Mouse (Mus musculus) embryonic facial prominence, embryonic 12.5 days (tissue): ENCODE data around the gene Wnk4. TPM values are rescaled to one million over a fixed set of nuclear protein-coding genes. Genes with fewer than 3 reads are reported as not detected.
A peak's percentile ranks its signal among the peaks of the same experiment; 100 is the strongest.
"Not testable (repeated sequence)": the region's sequence is repeated elsewhere in the genome, so short reads cannot be mapped to it uniquely, and the experiment has no call there.

Experiments
- ATAC-seq: fragments of 200-750 bp; cut with Nextera tagmentation; 2 replicates; pipeline ENCODE4 v1.8.0; 2017; ENCODE audit not compliant: insufficient number of reproducible peaks, insufficient read depth, low FRiP score, low TSS enrichment
- H3K27ac ChIP-seq: fragments of 300-500 bp; sonication (generic); 2 replicates; pipeline ENCODE4 v1.5.1; 2016; ENCODE audit warnings: mild to moderate bottlenecking
- H3K27me3 ChIP-seq: fragments of 300-500 bp; sonication (generic); 2 replicates; pipeline ENCODE4 v1.6.1; 2016; ENCODE audit warnings: mild to moderate bottlenecking, moderate library complexity
- H3K36me3 ChIP-seq: fragments of 300-500 bp; sonication (generic); 2 replicates; pipeline ENCODE4 v1.6.1; 2016; ENCODE audit warnings: mild to moderate bottlenecking
- H3K4me1 ChIP-seq: fragments of 300-500 bp; sonication (generic); 2 replicates; pipeline ENCODE4 v1.6.1; 2016
- H3K4me2 ChIP-seq: fragments of 300-500 bp; sonication (generic); replicated peaks from 2 replicates; pipeline ENCODE4 v1.6.1; 2016; ENCODE audit warnings: mild to moderate bottlenecking, moderate library complexity
- H3K4me3 ChIP-seq: fragments of 300-500 bp; sonication (generic); 2 replicates; pipeline ENCODE4 v1.5.1; 2016; ENCODE audit warnings: mild to moderate bottlenecking
- H3K9ac ChIP-seq: fragments of 300-500 bp; sonication (generic); 2 replicates; pipeline ENCODE4 v1.6.1; 2016; ENCODE audit warnings: mild to moderate bottlenecking, moderate library complexity
- H3K9me3 ChIP-seq: fragments of 300-500 bp; sonication (generic); 2 replicates; pipeline ENCODE4 v1.6.1; 2016; ENCODE audit warnings: mild to moderate bottlenecking, moderate library complexity
- WGBS: fragments of 180-500 bp; shearing (Covaris S2); methylation state at CpG from one replicate; pipeline ENCODE4 v1.1.7; 2016; 5-methylcytosine and 5-hydroxymethylcytosine counted together
- polyA plus RNA-seq: library from polyadenylated mRNA; unstranded; fragments of >200 nt; fragmentation: Nextera tagmentation; extraction: Ambion mirVana; gene quantifications from 2 replicates; pipeline ENCODE4 v1.2.1, GENCODE M21; 2016

Gene Wnk4
- polyA plus RNA-seq, 1 experiment from 2014 or later: 8.0 TPM

DNA sequence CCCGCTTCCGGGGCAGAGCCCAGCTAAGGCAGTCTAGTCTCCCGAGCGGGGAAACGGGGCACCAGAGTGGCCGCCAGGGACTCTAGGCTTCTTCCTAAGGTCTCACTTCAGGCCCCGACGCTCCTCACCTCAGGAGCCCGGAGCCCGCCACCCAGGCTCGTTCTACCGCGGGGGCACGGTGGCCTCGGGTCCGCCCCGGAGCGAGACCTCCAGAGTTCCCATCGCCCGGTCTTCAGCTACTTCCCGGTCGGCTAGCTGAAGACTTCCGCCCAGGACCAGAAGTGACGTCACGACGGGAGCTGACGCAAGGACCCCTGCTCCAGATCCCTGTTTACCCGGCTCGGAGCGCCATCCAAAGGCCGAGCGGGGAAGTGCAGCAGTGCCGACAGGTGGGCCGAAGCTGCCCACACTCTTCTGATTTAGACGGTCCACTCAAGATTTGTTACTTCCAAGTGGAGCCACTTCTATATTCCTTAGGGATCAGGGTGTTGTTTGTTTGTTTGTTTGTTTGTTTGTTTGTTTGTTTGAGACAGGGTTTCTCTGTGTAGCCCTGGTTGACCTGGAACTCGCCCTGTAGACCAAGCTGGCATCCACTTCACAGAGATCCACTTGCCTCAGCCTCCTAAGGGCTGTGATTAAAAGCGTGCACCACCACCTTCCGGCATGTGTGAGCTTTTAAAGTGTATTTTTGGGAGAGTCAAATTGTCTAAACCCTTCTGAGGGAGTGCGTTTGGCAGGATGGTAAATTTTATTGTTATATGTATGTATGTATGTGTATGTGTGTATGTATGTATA is 41.8 kb downstream of the Wnk4 start, which contains the start of gene Becn1:
Becn1 (minus strand) TSS at position 283 of the 795 bp plus-strand sequence.
- WGBS: 6% methylated on average over 39 of the region's 39 CpGs
- peak within 1 kb of the TSS; percentile 77 for H3K9ac ChIP-seq
- H3K4me2 ChIP-seq: peak within 1 kb of the TSS; percentile 96
- no peaks in the 10 kb centered on the region for H3K27me3 ChIP-seq
- H3K36me3 ChIP-seq: peaks cover 13% of the 10 kb centered on the region
- H3K27ac ChIP-seq: no peak within 1 kb of the TSS
- H3K9me3 ChIP-seq: no peaks in the 10 kb centered on the region
- peak; percentile 77; the same call in 1 of the 2 replicates for ATAC-seq
- peaks cover 13% of the 10 kb centered on the region for H3K4me1 ChIP-seq
- H3K4me3 ChIP-seq: peak within 1 kb of the TSS; percentile 92

DNA sequence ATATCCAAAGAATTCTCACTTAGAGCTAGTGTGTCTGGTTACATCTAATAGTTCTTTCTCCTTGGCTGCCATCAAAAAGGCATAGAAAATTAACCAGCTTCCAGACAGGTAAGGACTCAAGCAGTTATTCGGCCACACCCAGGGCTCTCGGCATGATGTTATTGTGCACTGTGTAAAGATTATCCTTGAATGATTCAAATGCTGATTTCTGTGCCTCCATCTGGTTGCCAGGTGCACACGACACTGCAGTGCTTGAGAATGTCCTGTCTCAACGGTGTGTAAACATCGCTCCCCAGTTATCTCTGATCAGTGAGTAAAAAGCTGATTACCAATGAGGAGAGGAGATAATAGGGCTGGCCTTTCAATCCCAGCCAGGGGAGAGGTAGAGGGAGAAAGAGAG is 47.4 kb downstream of the Wnk4 start:
- H3K27me3 ChIP-seq: no peaks in the 10 kb centered on the region
- no peaks in the 10 kb centered on the region for H3K9me3 ChIP-seq
- H3K9ac ChIP-seq: no peak overlapping the region
- no peak overlapping the region for H3K4me2 ChIP-seq
- H3K4me1 ChIP-seq: no peaks in the 10 kb centered on the region
- 43% methylated on average over 5 of the region's 5 CpGs for WGBS
- no peak overlapping the region for H3K4me3 ChIP-seq
- ATAC-seq: no peak
- no peak overlapping the region for H3K27ac ChIP-seq
- no peaks in the 10 kb centered on the region for H3K36me3 ChIP-seq

DNA sequence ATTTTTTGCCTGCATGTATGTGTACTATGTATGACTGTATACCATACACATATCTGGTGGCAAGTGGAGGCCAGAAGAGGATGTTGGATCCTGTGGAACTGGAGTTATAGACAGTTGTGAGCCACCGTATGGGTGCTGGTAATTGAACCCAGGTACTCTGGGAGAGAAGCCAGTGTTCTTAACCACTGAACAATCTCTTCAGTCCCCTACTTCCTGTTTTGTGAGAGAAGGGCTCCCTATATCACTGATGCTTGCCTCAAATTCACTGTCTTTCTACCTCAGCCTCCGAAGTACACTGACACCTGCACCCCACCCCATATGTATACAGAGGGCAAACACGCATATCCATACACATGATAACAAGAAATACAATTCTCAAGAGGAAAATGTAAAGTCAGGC is 50.7 kb downstream of the Wnk4 start:
- H3K4me1 ChIP-seq: no peaks in the 10 kb centered on the region
- H3K27me3 ChIP-seq: no peaks in the 10 kb centered on the region
- no peak for ATAC-seq
- no peak overlapping the region for H3K27ac ChIP-seq
- H3K4me3 ChIP-seq: no peak overlapping the region
- H3K9ac ChIP-seq: no peak overlapping the region
- H3K4me2 ChIP-seq: no peak overlapping the region
- WGBS: 79% methylated on average over 3 of the region's 3 CpGs
- H3K36me3 ChIP-seq: no peaks in the 10 kb centered on the region
- no peaks in the 10 kb centered on the region for H3K9me3 ChIP-seq

DNA sequence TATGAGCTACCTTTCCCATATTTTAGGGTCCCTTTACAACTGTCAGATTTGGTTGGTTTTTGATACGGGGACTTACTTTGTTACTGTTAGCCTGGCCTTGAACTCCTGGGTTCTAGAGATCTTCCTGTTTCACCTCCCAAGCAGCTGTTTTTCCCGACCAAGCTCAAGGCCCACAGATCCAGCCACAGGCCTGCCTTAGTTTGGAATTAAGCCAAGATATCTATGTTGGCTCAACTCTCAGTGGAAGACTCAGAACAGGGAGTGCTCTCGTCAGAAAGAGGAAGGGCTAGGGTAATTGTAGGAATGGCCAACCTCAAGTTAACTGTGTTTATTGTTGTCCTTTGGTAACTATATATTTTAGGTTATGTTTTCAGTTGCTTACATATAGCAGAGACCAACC is 51.8 kb downstream of the Wnk4 start:
- Histone ChIP-seq H3K4me3 (no peak overlapping the region), H3K9me3 (no peaks in the 10 kb centered on the region), H3K4me1 (peaks cover 6% of the 10 kb centered on the region), H3K4me2 (no peak overlapping the region), H3K27me3 (no peaks in the 10 kb centered on the region), H3K36me3 (no peaks in the 10 kb centered on the region), H3K27ac (no peak overlapping the region), H3K9ac (no peak overlapping the region)
- 78% methylated on average over 3 of the region's 3 CpGs for WGBS
- no peak for ATAC-seq

DNA sequence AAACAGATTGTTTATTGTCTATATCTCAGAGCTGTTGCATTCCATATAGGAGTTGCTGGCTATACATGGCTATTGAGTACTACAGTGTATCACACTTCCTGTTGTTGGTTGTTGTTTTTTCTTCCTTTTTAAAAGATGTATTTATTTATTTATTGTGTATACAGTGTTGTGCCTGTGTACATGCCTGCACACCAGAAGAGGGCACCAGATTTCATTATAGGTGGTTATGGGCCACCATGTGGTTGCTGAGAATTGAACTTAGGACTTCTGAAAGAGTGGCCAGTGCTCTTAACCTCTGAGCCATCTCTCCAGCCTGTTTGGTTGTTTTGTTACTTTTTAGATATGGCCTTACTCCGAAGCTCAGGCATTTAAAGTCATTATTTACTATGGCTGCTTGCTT is 54.2 kb downstream of the Wnk4 start:
- 93% methylated on average over 1 of the region's 1 CpGs for WGBS
- no peak overlapping the region for H3K27ac ChIP-seq
- no peak overlapping the region for H3K4me3 ChIP-seq
- H3K36me3 ChIP-seq: peaks cover 12% of the 10 kb centered on the region
- peaks cover 11% of the 10 kb centered on the region for H3K4me1 ChIP-seq
- no peak for ATAC-seq
- no peak overlapping the region for H3K9ac ChIP-seq
- H3K27me3 ChIP-seq: no peaks in the 10 kb centered on the region
- no peak overlapping the region for H3K4me2 ChIP-seq
- no peaks in the 10 kb centered on the region for H3K9me3 ChIP-seq

DNA sequence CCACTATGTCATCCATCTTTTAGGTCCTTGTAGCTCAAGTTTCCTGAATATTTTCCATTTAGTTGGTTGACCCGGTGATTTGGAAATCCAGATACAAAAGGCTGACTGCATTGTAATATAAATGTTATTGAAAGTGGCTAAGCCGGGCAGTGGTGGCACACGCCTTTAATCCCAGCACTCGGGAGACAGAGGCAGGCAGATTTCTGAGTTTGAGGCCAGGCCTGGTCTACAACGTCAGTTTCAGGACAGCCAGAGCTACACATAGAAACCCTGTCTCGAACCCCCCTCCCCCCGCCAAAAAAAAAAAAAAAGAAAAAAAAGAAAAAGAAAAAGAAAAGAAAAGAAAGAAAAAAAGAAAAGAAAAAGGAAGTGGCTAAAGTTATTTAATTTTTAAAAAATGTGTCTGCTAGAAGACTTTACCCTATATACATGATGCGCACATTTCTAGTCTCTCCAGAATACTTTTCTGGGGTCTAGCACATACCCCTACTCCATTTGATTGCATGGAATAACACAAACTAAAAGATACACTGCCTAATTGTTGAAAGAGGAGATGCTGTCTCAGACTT is 54.8 kb downstream of the Wnk4 start:
- H3K4me1 ChIP-seq: peaks cover 11% of the 10 kb centered on the region
- no peak for ATAC-seq
- H3K36me3 ChIP-seq: peaks cover 18% of the 10 kb centered on the region
- H3K27me3 ChIP-seq: no peaks in the 10 kb centered on the region
- peak overlapping the region; percentile 98 for H3K4me3 ChIP-seq
- no peak overlapping the region for H3K27ac ChIP-seq
- no peaks in the 10 kb centered on the region for H3K9me3 ChIP-seq
- whole genome bisulfite sequencing: 91% methylated on average over 8 of the region's 8 CpGs
- H3K9ac ChIP-seq: peak overlapping the region; percentile 92
- H3K4me2 ChIP-seq: peak overlapping the region; percentile 98

DNA sequence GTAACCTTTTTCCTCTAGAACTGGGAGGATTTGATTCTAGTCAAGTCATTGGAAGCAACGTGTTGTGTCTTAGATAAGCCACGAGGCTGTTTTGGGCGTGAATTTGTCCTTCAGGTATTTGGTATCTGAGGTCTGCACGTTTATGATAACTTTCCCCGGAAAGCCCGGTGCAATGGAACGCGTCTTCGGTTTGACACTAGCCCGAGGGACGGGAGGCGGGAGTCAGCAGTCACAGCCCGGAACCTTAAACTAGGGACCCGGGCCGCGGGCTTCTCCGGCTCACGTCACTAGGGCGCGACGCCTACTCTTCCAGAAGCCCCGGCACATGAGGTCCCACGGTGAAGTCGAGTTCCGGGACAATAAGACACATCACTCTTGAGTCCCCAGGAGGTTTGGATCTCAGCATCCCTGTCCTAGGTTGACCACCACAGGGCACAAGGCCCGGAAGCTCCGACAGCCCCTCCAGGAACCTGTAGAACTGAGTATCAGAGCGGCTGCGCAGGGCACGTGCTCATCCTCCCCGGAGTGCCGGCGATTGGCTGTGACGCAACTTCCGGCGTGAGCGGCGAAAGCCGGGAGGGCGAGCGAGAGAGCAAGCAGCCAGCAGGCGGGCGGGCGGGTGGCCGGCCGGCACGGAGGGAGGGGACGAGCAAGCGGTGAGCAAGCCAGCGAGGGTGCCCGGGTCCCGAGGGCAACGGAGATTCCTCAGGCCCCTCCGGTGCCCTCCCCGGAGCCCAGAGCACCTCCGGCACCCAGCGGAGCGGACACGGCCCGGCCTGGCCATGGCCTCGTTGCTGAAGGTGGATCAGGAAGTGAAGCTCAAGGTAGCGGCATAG is 55.5 kb downstream of the Wnk4 start, which contains the start of gene Psme3:
Psme3 (plus strand) TSS at position 549 of the 836 bp plus-strand sequence.
- ATAC-seq: peak; percentile 87
- Histone ChIP-seq H3K9me3 (no peaks in the 10 kb centered on the region), H3K27me3 (no peaks in the 10 kb centered on the region), H3K4me1 (peaks cover 11% of the 10 kb centered on the region), H3K36me3 (peaks cover 24% of the 10 kb centered on the region), H3K4me2 (peak within 1 kb of the TSS; percentile 98), H3K4me3 (peak within 1 kb of the TSS; percentile 98), H3K27ac (peak within 1 kb of the TSS; percentile 73), H3K9ac (peak within 1 kb of the TSS; percentile 92)
- under 1% methylated on average over 61 of the region's 62 CpGs for WGBS

DNA sequence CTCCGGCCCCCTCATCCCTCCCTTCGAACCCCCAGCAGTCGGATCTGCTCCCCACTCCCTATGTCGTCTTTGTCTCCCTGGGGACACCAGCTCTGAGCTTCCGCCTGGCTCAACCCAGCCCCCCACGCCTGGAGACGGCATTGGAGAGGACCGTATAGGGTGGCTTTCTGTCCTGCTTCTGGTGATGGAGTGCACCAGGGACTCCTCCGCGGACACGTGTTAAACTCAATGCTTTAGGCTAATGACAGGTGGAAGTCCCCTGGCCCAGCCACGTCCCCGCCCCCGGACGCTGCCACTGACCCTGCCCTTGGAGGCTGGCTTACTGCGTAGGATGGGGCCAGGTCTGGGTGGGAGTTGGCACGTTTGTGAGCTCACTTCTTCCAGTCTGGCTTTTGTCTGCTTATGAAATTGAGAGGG is 56.1 kb downstream of the Wnk4 start:
- under 1% methylated on average over 17 of the region's 17 CpGs for WGBS

DNA sequence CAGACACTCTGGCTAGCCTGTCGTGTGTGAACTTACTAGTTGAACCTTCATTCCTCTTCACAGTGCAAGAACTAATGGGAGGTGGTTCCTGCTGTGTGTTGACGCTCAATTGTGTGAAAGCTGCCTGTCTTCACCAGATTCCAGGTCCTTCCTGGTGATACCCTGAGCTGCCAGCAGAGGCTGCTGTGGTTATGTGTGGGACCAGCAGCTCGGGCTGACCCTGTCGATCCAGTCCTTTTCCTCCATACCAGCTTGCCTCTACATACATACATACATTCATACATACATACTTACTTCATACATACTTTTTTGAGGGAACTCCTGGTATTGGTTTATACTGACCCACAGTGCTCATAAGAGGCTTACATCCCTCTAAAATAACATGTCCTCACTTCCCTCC is 63.2 kb downstream of the Wnk4 start:
- Histone ChIP-seq H3K9ac (no peak overlapping the region), H3K4me1 (no peaks in the 10 kb centered on the region; the same call in 1 of the 2 replicates), H3K4me2 (no peak overlapping the region), H3K4me3 (no peak overlapping the region), H3K27me3 (no peaks in the 10 kb centered on the region), H3K9me3 (no peaks in the 10 kb centered on the region), H3K36me3 (peaks cover 69% of the 10 kb centered on the region), H3K27ac (no peak overlapping the region)
- no peak for ATAC-seq
- 15% methylated on average over 4 of the region's 4 CpGs for WGBS

More for the DNA sequence above, 56.1 kb downstream of the Wnk4 start:
- peak overlapping the region; percentile 73 for H3K27ac ChIP-seq
- peak; percentile 74; the same call in 1 of the 2 replicates for ATAC-seq
- H3K4me3 ChIP-seq: peak overlapping the region; percentile 98
- peaks cover 11% of the 10 kb centered on the region for H3K4me1 ChIP-seq
- no peaks in the 10 kb centered on the region for H3K9me3 ChIP-seq
- no peaks in the 10 kb centered on the region for H3K27me3 ChIP-seq
- peak overlapping the region; percentile 98 for H3K4me2 ChIP-seq
- H3K36me3 ChIP-seq: peaks cover 31% of the 10 kb centered on the region
- H3K9ac ChIP-seq: peak overlapping the region; percentile 92

DNA sequence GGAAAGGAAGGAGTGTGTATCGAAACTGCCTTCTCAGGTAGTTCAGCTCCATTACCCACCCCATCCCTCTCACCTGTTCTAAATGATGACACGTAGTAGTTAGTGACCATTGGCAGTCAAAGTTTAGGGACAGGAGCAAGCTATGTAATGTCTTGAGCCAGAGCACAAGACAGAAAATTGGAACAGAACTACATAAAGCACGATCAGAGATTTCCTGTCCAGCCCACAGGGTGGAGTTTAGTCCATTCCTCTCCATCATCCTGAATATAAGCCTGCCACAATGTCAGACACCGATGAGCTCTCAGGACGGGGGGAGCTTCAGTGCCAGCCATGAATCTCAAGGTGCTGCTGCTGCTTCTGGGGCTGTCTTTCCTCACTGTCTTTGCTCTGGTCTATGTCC is 64.4 kb downstream of the Wnk4 start, which contains the start of gene Aoc2:
Aoc2 (plus strand) TSS at position 301 of the 400 bp plus-strand sequence.
- no peaks in the 10 kb centered on the region for H3K27me3 ChIP-seq
- no peak within 1 kb of the TSS for H3K4me3 ChIP-seq
- no peak within 1 kb of the TSS for H3K9ac ChIP-seq
- 96% methylated on average over 5 of the region's 5 CpGs for WGBS
- no peak within 1 kb of the TSS for H3K4me2 ChIP-seq
- peaks cover 58% of the 10 kb centered on the region for H3K36me3 ChIP-seq
- ATAC-seq: no peak
- H3K4me1 ChIP-seq: no peaks in the 10 kb centered on the region; the same call in 1 of the 2 replicates
- H3K9me3 ChIP-seq: no peaks in the 10 kb centered on the region
- H3K27ac ChIP-seq: no peak within 1 kb of the TSS

DNA sequence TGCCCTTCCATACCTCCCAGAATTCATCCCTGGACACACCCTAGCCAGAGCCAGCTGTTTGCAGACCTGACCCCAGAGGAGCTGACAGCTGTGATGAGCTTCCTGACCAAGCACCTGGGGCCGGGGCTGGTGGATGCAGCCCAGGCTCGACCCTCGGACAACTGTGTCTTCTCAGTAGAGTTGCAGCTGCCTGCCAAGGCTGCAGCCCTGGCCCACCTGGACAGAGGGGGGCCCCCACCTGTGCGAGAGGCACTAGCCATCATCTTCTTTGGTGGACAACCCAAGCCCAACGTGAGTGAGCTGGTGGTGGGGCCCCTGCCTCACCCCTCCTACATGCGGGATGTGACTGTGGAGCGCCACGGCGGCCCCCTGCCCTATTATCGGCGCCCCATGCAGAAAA is 64.8 kb downstream of the Wnk4 start:
- H3K4me1 ChIP-seq, H3K27ac ChIP-seq, ATAC-seq, H3K4me2 ChIP-seq, H3K27me3 ChIP-seq, H3K9me3 ChIP-seq, H3K4me3 ChIP-seq, H3K9ac ChIP-seq: not testable (repeated sequence)
- H3K36me3 ChIP-seq: peaks cover 53% of the 10 kb centered on the region
- 91% methylated on average over 11 of the region's 11 CpGs for WGBS
